Mouse (Mus musculus) spleen, embryonic (tissue): ENCODE data around the gene Sh3gl2.

Source experiments
- CTCF ChIA-PET: fragments of 350-600 bp; sonication (Branson Sonifier 250); formaldehyde crosslinking; loops from one replicate; lab custom pipeline; 2022; lab: Charles Lee

Gene Sh3gl2

GRCm38 (mm10) chr4:85205071-85205635 is at the start of gene Sh3gl2:
Gene Sh3gl2 (plus strand): TSS chr4:85205126.
- CTCF ChIA-PET: no interaction called here

GRCm38 (mm10) chr4:85161156-85161555 is 43.8 kb upstream of the Sh3gl2 start:
- CTCF ChIA-PET: no interaction called here

- CTCF ChIA-PET: interaction anchor here (0.6 kb wide), 1 partner anchor 88 kb away, joined by 3 read pairs; no protein-coding TSS in a partner anchor
These were observed 42.2 kb upstream of the Sh3gl2 start for GRCm38 (mm10) chr4:85162468-85163312.

GRCm38 (mm10) chr4:85163313-85163615 is 41.7 kb upstream of the Sh3gl2 start:
- CTCF ChIA-PET: interaction anchor here (0.6 kb wide), 1 partner anchor 87 kb away, joined by 3 read pairs; no protein-coding TSS in a partner anchor

GRCm38 (mm10) chr4:85168001-85168400 is 36.9 kb upstream of the Sh3gl2 start:
- CTCF ChIA-PET: no interaction called here

- CTCF ChIA-PET: no interaction called here
These were observed 29.5 kb upstream of the Sh3gl2 start for GRCm38 (mm10) chr4:85175466-85175865.

- CTCF ChIA-PET: no interaction called here
These were observed 26.4 kb upstream of the Sh3gl2 start for GRCm38 (mm10) chr4:85178394-85179051.

- CTCF ChIA-PET: no interaction called here
These were observed 18.9 kb upstream of the Sh3gl2 start for GRCm38 (mm10) chr4:85186011-85186410.

- CTCF ChIA-PET: no interaction called here
These were observed 8.7 kb upstream of the Sh3gl2 start for GRCm38 (mm10) chr4:85196201-85196600.

- CTCF ChIA-PET: no interaction called here
These were observed 6.5 kb upstream of the Sh3gl2 start for GRCm38 (mm10) chr4:85198431-85198830.

- CTCF ChIA-PET: no interaction called here
These were observed 2.3 kb upstream of the Sh3gl2 start for GRCm38 (mm10) chr4:85202582-85202981.

GRCm38 (mm10) chr4:85205636-85206211 is 798 bp downstream of the Sh3gl2 start:
- CTCF ChIA-PET: no interaction called here

- CTCF ChIA-PET: no interaction called here
These were observed 1.9 kb downstream of the Sh3gl2 start for GRCm38 (mm10) chr4:85206675-85207400.

- CTCF ChIA-PET: no interaction called here
These were observed 2.6 kb downstream of the Sh3gl2 start for GRCm38 (mm10) chr4:85207515-85207914.

- CTCF ChIA-PET: no interaction called here
These were observed 3.6 kb downstream of the Sh3gl2 start for GRCm38 (mm10) chr4:85208531-85208930.

GRCm38 (mm10) chr4:85210953-85211352 is 6.0 kb downstream of the Sh3gl2 start:
- CTCF ChIA-PET: no interaction called here

- CTCF ChIA-PET: no interaction called here
These were observed 12.1 kb downstream of the Sh3gl2 start for GRCm38 (mm10) chr4:85217003-85217402.

- CTCF ChIA-PET: no interaction called here
These were observed 17.8 kb downstream of the Sh3gl2 start for GRCm38 (mm10) chr4:85222716-85223115.

- CTCF ChIA-PET: no interaction called here
These were observed 21.8 kb downstream of the Sh3gl2 start for GRCm38 (mm10) chr4:85226731-85227130.

- CTCF ChIA-PET: no interaction called here
These were observed 23.0 kb downstream of the Sh3gl2 start for GRCm38 (mm10) chr4:85227664-85228588.

GRCm38 (mm10) chr4:85228589-85228948 is 23.6 kb downstream of the Sh3gl2 start:
- CTCF ChIA-PET: no interaction called here
